Mouse (Mus musculus) embryonic facial prominence, embryonic 15.5 days (tissue): ENCODE results near the gene Stpg3. TPM values are rescaled to one million over a fixed set of nuclear protein-coding genes. Genes with fewer than 3 reads are reported as not detected.
A peak's percentile ranks its signal among the peaks of the same experiment; 100 is the strongest.

Experiments used
- ATAC-seq: fragments of 200-750 bp; cut with Nextera tagmentation; 2 replicates; pipeline ENCODE4 v1.8.0; 2017; ENCODE audit warnings: low read depth, moderate TSS enrichment; ENCODE audit not compliant: insufficient number of reproducible peaks, low FRiP score, low TSS enrichment
- H3K27ac ChIP-seq: fragments of 300-500 bp; sonication (generic); replicated peaks from 2 replicates; pipeline ENCODE4 v1.5.1; 2015; ENCODE audit warnings: mild to moderate bottlenecking, inconsistent platforms
- H3K27me3 ChIP-seq: fragments of 300-500 bp; sonication (generic); 2 replicates; pipeline ENCODE4 v1.6.1; 2015; ENCODE audit warnings: inconsistent platforms
- H3K36me3 ChIP-seq: fragments of 300-500 bp; sonication (generic); 2 replicates; pipeline ENCODE4 v1.6.1; 2015; ENCODE audit warnings: mild to moderate bottlenecking, inconsistent platforms
- H3K4me1 ChIP-seq: fragments of 300-500 bp; sonication (generic); 2 replicates; pipeline ENCODE4 v1.6.1; 2015; ENCODE audit warnings: inconsistent platforms
- H3K4me2 ChIP-seq: fragments of 300-500 bp; sonication (generic); replicated peaks from 2 replicates; pipeline ENCODE4 v1.6.1; 2015; ENCODE audit warnings: mild to moderate bottlenecking, inconsistent platforms
- H3K4me3 ChIP-seq: fragments of 300-500 bp; sonication (generic); replicated peaks from 2 replicates; pipeline ENCODE4 v1.5.1; 2015; ENCODE audit warnings: mild to moderate bottlenecking, inconsistent platforms
- H3K9ac ChIP-seq: fragments of 300-500 bp; sonication (generic); 2 replicates; pipeline ENCODE4 v1.6.1; 2015; ENCODE audit warnings: inconsistent platforms
- H3K9me3 ChIP-seq: fragments of 300-500 bp; sonication (generic); replicated peaks from 2 replicates; pipeline ENCODE4 v1.6.1; 2016; ENCODE audit warnings: inconsistent platforms
- WGBS: fragments of 180-500 bp; shearing (Covaris S2); methylation state at CpG from one replicate; pipeline ENCODE4 v1.1.7; 2015; 5-methylcytosine and 5-hydroxymethylcytosine counted together
- polyA plus RNA-seq: library from polyadenylated mRNA; unstranded; fragments of >200 nt; fragmentation: Nextera tagmentation; extraction: Ambion mirVana; gene quantifications from 2 replicates; pipeline ENCODE4 v1.2.1, GENCODE M21; 2015

Gene Stpg3
- polyA plus RNA-seq, 1 experiment from 2014 or later = not detected

- H3K9me3 ChIP-seq = no peaks in the 10 kb centered on the region
- H3K9ac ChIP-seq = no peak overlapping the region
- H3K27me3 ChIP-seq = peaks cover 11% of the 10 kb centered on the region; the same call in 1 of the 2 replicates
- H3K4me3 ChIP-seq = no peak overlapping the region
- 56% methylated on average over 5 of the region's 5 CpGs for WGBS
- no peak overlapping the region for H3K4me2 ChIP-seq
- H3K27ac ChIP-seq = no peak overlapping the region
- ATAC-seq = no peak
- no peaks in the 10 kb centered on the region for H3K4me1 ChIP-seq
- H3K36me3 ChIP-seq = no peaks in the 10 kb centered on the region
Measured at GRCm38 (mm10) chr2:25234551-25235220, 20.2 kb upstream of the Stpg3 start.

GRCm38 (mm10) chr2:25234050-25234449 lies 19.6 kb upstream of the Stpg3 start, which contains the start of gene Slc34a3:
TSS of gene Slc34a3 (minus strand) at chr2:25234364.
- H3K36me3 ChIP-seq = no peaks in the 10 kb centered on the region
- peaks cover 11% of the 10 kb centered on the region; the same call in 1 of the 2 replicates for H3K27me3 ChIP-seq
- H3K4me2 ChIP-seq = no peak within 1 kb of the TSS
- H3K9ac ChIP-seq = no peak within 1 kb of the TSS
- 84% methylated on average over 3 of the region's 3 CpGs for WGBS
- no peaks in the 10 kb centered on the region for H3K9me3 ChIP-seq
- H3K4me3 ChIP-seq = no peak within 1 kb of the TSS
- no peak within 1 kb of the TSS for H3K27ac ChIP-seq
- ATAC-seq = no peak
- peaks cover under 1% of the 10 kb centered on the region for H3K4me1 ChIP-seq

GRCm38 (mm10) chr2:25233421-25233820 lies 19.0 kb upstream of the Stpg3 start:
- Histone ChIP-seq H3K9me3 (no peaks in the 10 kb centered on the region), H3K4me3 (no peak overlapping the region), H3K4me1 (peaks cover 6% of the 10 kb centered on the region), H3K27ac (no peak overlapping the region), H3K9ac (no peak overlapping the region), H3K36me3 (no peaks in the 10 kb centered on the region), H3K4me2 (no peak overlapping the region), H3K27me3 (peaks cover 11% of the 10 kb centered on the region; the same call in 1 of the 2 replicates)
- WGBS = 72% methylated on average over 4 of the region's 4 CpGs
- ATAC-seq = no peak

DNA sequence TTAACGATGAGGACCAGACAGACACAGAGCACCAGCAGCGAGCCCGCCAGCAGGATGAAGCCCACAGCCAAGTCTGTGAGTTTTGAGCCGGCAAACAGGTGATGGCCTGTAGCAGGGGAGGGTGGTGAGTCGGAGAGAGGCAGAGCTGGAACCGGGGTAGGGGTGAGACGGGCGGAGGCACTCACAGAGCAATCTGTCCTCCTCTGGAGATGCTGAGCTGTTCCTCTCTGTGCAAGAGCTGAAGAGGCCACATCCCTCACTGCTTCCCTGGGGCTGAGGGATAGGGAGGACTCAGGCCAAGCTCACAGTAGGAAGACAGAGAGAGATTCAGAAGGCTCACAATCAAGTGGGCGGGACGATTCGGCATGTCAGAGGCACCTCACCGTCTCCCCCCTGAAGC lies 16.6 kb upstream of the Stpg3 start:
- Histone ChIP-seq H3K27ac (no peak overlapping the region), H3K4me1 (peaks cover 11% of the 10 kb centered on the region), H3K27me3 (peaks cover 11% of the 10 kb centered on the region; the same call in 1 of the 2 replicates), H3K9ac (no peak overlapping the region), H3K4me2 (no peak overlapping the region), H3K36me3 (no peaks in the 10 kb centered on the region), H3K4me3 (no peak overlapping the region), H3K9me3 (no peaks in the 10 kb centered on the region)
- ATAC-seq = no peak
- WGBS = 43% methylated on average over 12 of the region's 12 CpGs

GRCm38 (mm10) chr2:25230581-25230980 lies 16.1 kb upstream of the Stpg3 start:
- Histone ChIP-seq H3K4me1 (peaks cover 15% of the 10 kb centered on the region), H3K4me3 (no peak overlapping the region), H3K27ac (no peak overlapping the region), H3K4me2 (no peak overlapping the region), H3K36me3 (no peaks in the 10 kb centered on the region), H3K9ac (no peak overlapping the region), H3K9me3 (no peaks in the 10 kb centered on the region), H3K27me3 (peaks cover 11% of the 10 kb centered on the region; the same call in 1 of the 2 replicates)
- WGBS = 77% methylated on average over 7 of the region's 7 CpGs
- no peak for ATAC-seq

DNA sequence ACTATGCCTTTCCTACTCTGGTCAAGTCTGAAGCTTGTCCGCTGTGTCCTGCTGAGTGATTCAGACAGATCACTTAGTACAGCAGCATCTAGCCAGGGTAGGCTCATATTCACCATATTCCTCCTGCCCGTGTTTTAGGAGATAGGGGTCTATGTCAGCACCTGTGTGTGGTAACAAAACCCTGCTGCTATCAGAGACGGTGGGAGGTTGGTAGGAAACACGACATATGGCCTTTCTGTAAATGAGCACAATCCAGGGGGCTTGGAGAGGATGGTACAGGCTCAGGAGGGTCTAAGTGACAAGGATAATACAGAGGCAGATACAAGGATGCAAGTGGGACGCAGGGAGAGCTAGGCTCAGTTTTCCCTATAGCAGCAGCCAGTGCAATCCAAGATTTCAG lies 15.1 kb upstream of the Stpg3 start:
- no peaks in the 10 kb centered on the region for H3K36me3 ChIP-seq
- H3K9ac ChIP-seq = no peak overlapping the region
- H3K9me3 ChIP-seq = no peaks in the 10 kb centered on the region
- WGBS = 77% methylated on average over 5 of the region's 5 CpGs
- no peak overlapping the region for H3K4me3 ChIP-seq
- no peak overlapping the region for H3K4me2 ChIP-seq
- H3K27me3 ChIP-seq = peaks cover 11% of the 10 kb centered on the region; the same call in 1 of the 2 replicates
- peaks cover 19% of the 10 kb centered on the region for H3K4me1 ChIP-seq
- no peak overlapping the region for H3K27ac ChIP-seq
- no peak for ATAC-seq

DNA sequence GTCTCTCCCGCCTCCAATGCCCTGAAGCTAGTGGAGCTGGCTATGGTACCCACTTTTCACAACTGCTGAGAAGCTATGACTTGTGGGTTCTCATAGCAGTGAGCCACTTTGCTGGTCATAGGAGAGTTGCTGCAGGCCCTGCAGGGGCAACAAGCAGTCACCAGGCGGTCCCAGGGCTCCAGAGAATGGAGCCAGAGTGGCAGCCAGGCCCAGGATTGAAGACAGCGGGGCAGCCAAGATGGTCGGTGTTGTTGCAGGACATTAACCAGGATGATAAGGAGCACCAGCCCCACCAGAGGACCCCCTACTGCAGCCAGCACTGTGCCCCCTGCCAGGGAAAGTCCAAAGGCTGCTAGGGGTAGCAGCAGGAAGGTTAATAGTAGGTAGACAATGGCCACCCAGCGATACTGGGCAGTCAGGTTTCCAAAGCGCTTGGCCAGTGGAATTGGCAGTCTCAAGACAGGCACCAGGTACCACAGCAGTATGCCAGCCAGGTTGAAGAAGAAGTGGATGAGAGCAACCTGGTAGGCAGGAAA lies 14.6 kb upstream of the Stpg3 start:
- H3K4me2 ChIP-seq = peak overlapping the region; percentile 46
- no peaks in the 10 kb centered on the region for H3K9me3 ChIP-seq
- H3K36me3 ChIP-seq = no peaks in the 10 kb centered on the region
- H3K27me3 ChIP-seq = peaks cover 11% of the 10 kb centered on the region; the same call in 1 of the 2 replicates
- no peak overlapping the region; the same call in 1 of the 2 replicates for H3K4me3 ChIP-seq
- H3K4me1 ChIP-seq = peaks cover 19% of the 10 kb centered on the region
- no peak for ATAC-seq
- no peak overlapping the region; the same call in 1 of the 2 replicates for H3K27ac ChIP-seq
- H3K9ac ChIP-seq = no peak overlapping the region
- 70% methylated on average over 6 of the region's 6 CpGs for WGBS

DNA sequence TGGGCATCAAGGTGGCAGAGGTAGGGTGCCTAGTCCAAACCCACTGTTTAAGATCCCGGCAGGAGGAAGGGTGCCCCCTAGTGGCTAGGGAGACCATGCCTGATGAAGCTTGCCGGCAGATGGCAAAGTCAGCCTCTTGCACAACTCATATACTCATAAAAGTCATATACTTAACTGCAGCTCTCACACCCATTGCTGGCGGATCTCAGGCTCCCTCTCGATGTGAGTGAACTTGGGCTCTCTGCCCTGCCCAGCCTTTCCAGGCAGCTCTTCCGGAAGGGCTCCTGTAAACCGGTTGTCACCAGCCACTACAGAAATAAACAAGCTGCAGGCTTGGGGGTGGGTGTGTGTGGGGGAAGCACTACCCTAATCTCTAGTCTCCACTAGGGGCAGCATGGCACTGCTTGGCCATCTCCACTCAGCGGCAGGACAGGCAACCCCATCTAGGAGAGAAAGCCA lies 14.0 kb upstream of the Stpg3 start:
- Histone ChIP-seq H3K9ac (0 out of 2 replicates have a peak overlapping the region, but pooled peaks have one; percentile 21), H3K36me3 (no peaks in the 10 kb centered on the region), H3K27me3 (peaks cover 8% of the 10 kb centered on the region; the same call in 1 of the 2 replicates), H3K4me3 (peak overlapping the region; percentile 29), H3K9me3 (no peaks in the 10 kb centered on the region), H3K4me1 (peaks cover 22% of the 10 kb centered on the region), H3K27ac (peak overlapping the region; percentile 78), H3K4me2 (peak overlapping the region; percentile 46)
- 2% methylated on average over 7 of the region's 7 CpGs for WGBS
- no peak for ATAC-seq

GRCm38 (mm10) chr2:25227406-25227805 lies 13.0 kb upstream of the Stpg3 start:
- Histone ChIP-seq H3K27me3 (peaks cover 8% of the 10 kb centered on the region; the same call in 1 of the 2 replicates), H3K4me3 (no peak overlapping the region), H3K27ac (no peak overlapping the region), H3K36me3 (no peaks in the 10 kb centered on the region), H3K9me3 (no peaks in the 10 kb centered on the region), H3K4me1 (peaks cover 27% of the 10 kb centered on the region), H3K4me2 (no peak overlapping the region), H3K9ac (no peak overlapping the region)
- no peak for ATAC-seq
- over 99% methylated on average over 4 of the region's 4 CpGs for WGBS

GRCm38 (mm10) chr2:25226864-25227263 lies 12.4 kb upstream of the Stpg3 start:
- Histone ChIP-seq H3K27ac (no peak overlapping the region), H3K4me2 (no peak overlapping the region), H3K36me3 (0 out of 2 replicates have a peak, but pooled peaks cover 1% of the 10 kb centered on the region), H3K9ac (no peak overlapping the region), H3K9me3 (no peaks in the 10 kb centered on the region), H3K27me3 (peaks cover 8% of the 10 kb centered on the region; the same call in 1 of the 2 replicates), H3K4me3 (no peak overlapping the region), H3K4me1 (peaks cover 27% of the 10 kb centered on the region)
- ATAC-seq = no peak
- 78% methylated on average over 5 of the region's 5 CpGs for WGBS

DNA sequence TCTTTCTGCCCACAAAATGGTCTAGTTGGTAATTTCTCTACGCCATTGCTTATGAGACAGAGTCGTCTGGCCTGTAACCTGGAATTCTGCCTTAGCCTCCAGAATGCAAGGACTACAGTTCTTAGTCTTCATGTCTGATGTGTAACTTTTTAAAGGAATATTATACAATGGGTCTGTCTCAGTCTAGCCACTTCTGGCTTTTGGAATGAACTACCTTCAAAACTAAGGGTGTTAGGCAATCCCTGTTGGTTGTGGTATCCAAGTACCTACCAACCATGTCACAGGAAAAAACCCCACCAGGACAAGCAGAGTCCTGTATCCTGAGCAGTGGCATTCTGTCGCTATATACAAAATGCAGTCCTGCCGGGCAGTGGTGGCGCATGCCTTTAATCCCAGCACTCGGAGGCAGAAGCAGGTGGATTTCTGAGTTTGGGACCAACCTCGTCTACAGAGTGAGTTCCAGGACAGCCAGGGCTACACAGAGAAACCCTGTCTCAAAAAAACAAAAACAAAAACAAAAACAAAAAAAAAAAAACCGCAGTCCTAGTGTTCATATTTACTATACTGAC lies 11.5 kb upstream of the Stpg3 start:
- Histone ChIP-seq H3K36me3 (0 out of 2 replicates have a peak, but pooled peaks cover 8% of the 10 kb centered on the region), H3K9ac (no peak overlapping the region), H3K4me1 (peaks cover 27% of the 10 kb centered on the region), H3K27ac (peak overlapping the region; percentile 97), H3K9me3 (no peaks in the 10 kb centered on the region), H3K27me3 (0 out of 2 replicates have a peak, but pooled peaks cover 5% of the 10 kb centered on the region), H3K4me3 (peak overlapping the region; percentile 96; the same call in 1 of the 2 replicates), H3K4me2 (peak overlapping the region; percentile 47)
- ATAC-seq = no peak
- WGBS = 73% methylated on average over 8 of the region's 8 CpGs
